Mouse (Mus musculus) G1E (cell line): ENCODE measurements around the gene Natd1.

ENCODE experiments used
- CTCF ChIP-seq: IDR thresholded peaks from 2 replicates; pipeline ENCODE4 v1.5.1; 2012; ENCODE audit warnings: low read depth, low read length, inconsistent platforms, mixed read lengths
- GATA1 ChIP-seq: IDR thresholded peaks from 2 replicates; pipeline ENCODE4 v1.6.1; 2012; ENCODE audit warnings: borderline replicate concordance, low read length, inconsistent platforms, mixed read lengths
- TAL1 ChIP-seq: conservative IDR thresholded peaks from 2 replicates; pipeline ENCODE4 v1.6.1; 2012; ENCODE audit warnings: low read depth, low read length, inconsistent platforms, mixed read lengths

DNA sequence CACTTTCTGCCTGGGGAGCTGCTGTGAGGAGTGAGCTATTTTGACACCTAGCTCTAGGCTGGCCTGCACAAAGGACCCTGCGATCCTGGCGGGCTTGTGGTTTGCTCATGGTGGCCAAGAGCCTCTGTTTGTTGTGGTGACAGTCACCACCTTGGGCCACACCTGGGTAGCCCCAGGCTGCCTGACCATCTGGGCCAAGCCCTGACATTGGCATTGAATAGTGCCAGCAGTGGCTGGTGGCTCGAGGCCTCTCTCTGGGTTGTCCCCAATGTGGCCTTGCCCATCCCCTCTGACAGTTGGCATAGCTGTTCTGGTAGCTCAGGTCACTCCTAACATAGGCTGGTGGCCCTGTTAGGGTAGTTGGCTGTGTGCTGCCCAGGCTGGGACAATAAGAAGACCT lies 24.9 kb upstream of the Natd1 start:
- TF ChIP-seq CTCF (no peak), GATA1 (no peak), TAL1 (no peak)
